Mouse (Mus musculus): ENCODE measurements around the gene Lasp1. TPM values are rescaled to one million over a fixed set of nuclear protein-coding genes. Genes with fewer than 3 reads are reported as not detected.

Lasp1 gene
- polyA plus RNA-seq, 1 experiment: 167 TPM

- peaks cover 38% of the 10 kb centered on the region for H3K4me1 ChIP-seq (replicated peaks; ENCODE audit: control insufficient read depth, insufficient read depth, low read length)
- no peak overlapping the region for H3K4me3 ChIP-seq (ENCODE audit: control insufficient read depth, insufficient read depth, low read length)
- 83% methylated on average over 6 of the region's 6 CpGs for WGBS
- TF ChIP-seq POLR2A (IDR thresholded peaks at IDR 0.05; ENCODE audit: control insufficient read depth, extremely low read depth, insufficient read depth, low read length, poor library complexity) (no peak), CTCF (IDR thresholded peaks at IDR 0.05; ENCODE audit: borderline replicate concordance, control insufficient read depth, extremely low read depth, insufficient read depth, low read length, poor library complexity) (no peak)
- DNase-seq: no peak
- H3K27ac ChIP-seq (ENCODE audit: control insufficient read depth, insufficient read depth, low read length): no peak overlapping the region
- no peaks in the 10 kb centered on the region for H3K36me3 ChIP-seq (ENCODE audit: control insufficient read depth, insufficient read depth, low read length)
- no peaks in the 10 kb centered on the region for H3K27me3 ChIP-seq (ENCODE audit: control insufficient read depth, insufficient read depth, low read length)
Measured at GRCm38 (mm10) chr11:97802495-97802894, 3.7 kb downstream of the Lasp1 start.

GRCm38 (mm10) chr11:97803847-97804246 lies 5.0 kb downstream of the Lasp1 start:
- Histone ChIP-seq H3K4me3 (ENCODE audit: control insufficient read depth, insufficient read depth, low read length) (no peak overlapping the region), H3K36me3 (ENCODE audit: control insufficient read depth, insufficient read depth, low read length) (no peaks in the 10 kb centered on the region), H3K27me3 (ENCODE audit: control insufficient read depth, insufficient read depth, low read length) (no peaks in the 10 kb centered on the region), H3K4me1 (replicated peaks; ENCODE audit: control insufficient read depth, insufficient read depth, low read length) (peaks cover 52% of the 10 kb centered on the region), H3K27ac (ENCODE audit: control insufficient read depth, insufficient read depth, low read length) (no peak overlapping the region)
- WGBS: 89% methylated on average over 5 of the region's 5 CpGs
- DNase-seq: no peak
- TF ChIP-seq CTCF (IDR thresholded peaks at IDR 0.05; ENCODE audit: borderline replicate concordance, control insufficient read depth, extremely low read depth, insufficient read depth, low read length, poor library complexity) (no peak), POLR2A (IDR thresholded peaks at IDR 0.05; ENCODE audit: control insufficient read depth, extremely low read depth, insufficient read depth, low read length, poor library complexity) (no peak)

- no peaks in the 10 kb centered on the region for H3K27me3 ChIP-seq (ENCODE audit: control insufficient read depth, insufficient read depth, low read length)
- H3K27ac ChIP-seq (ENCODE audit: control insufficient read depth, insufficient read depth, low read length): no peak overlapping the region
- TF ChIP-seq CTCF (IDR thresholded peaks at IDR 0.05; ENCODE audit: borderline replicate concordance, control insufficient read depth, extremely low read depth, insufficient read depth, low read length, poor library complexity): no peak
- no peak for TF ChIP-seq POLR2A (IDR thresholded peaks at IDR 0.05; ENCODE audit: control insufficient read depth, extremely low read depth, insufficient read depth, low read length, poor library complexity)
- peaks cover 61% of the 10 kb centered on the region for H3K4me1 ChIP-seq (replicated peaks; ENCODE audit: control insufficient read depth, insufficient read depth, low read length)
- no peak overlapping the region for H3K4me3 ChIP-seq (ENCODE audit: control insufficient read depth, insufficient read depth, low read length)
- DNase-seq: no peak
- 81% methylated on average over 9 of the region's 9 CpGs for WGBS
- no peaks in the 10 kb centered on the region for H3K36me3 ChIP-seq (ENCODE audit: control insufficient read depth, insufficient read depth, low read length)
Measured at GRCm38 (mm10) chr11:97804841-97805661, 6.3 kb downstream of the Lasp1 start.

GRCm38 (mm10) chr11:97805662-97806612 lies 7.1 kb downstream of the Lasp1 start:
- Histone ChIP-seq H3K27ac (ENCODE audit: control insufficient read depth, insufficient read depth, low read length) (no peak overlapping the region), H3K36me3 (ENCODE audit: control insufficient read depth, insufficient read depth, low read length) (no peaks in the 10 kb centered on the region), H3K27me3 (ENCODE audit: control insufficient read depth, insufficient read depth, low read length) (no peaks in the 10 kb centered on the region), H3K4me1 (replicated peaks; ENCODE audit: control insufficient read depth, insufficient read depth, low read length) (peaks cover 66% of the 10 kb centered on the region), H3K4me3 (ENCODE audit: control insufficient read depth, insufficient read depth, low read length) (no peak overlapping the region)
- TF ChIP-seq CTCF (IDR thresholded peaks at IDR 0.05; ENCODE audit: borderline replicate concordance, control insufficient read depth, extremely low read depth, insufficient read depth, low read length, poor library complexity) (no peak), POLR2A (IDR thresholded peaks at IDR 0.05; ENCODE audit: control insufficient read depth, extremely low read depth, insufficient read depth, low read length, poor library complexity) (no peak)
- DNase-seq: no peak
- 88% methylated on average over 15 of the region's 15 CpGs for WGBS

GRCm38 (mm10) chr11:97806613-97806964 lies 7.8 kb downstream of the Lasp1 start:
- H3K27ac ChIP-seq (ENCODE audit: control insufficient read depth, insufficient read depth, low read length): no peak overlapping the region
- DNase-seq: no peak
- TF ChIP-seq CTCF (IDR thresholded peaks at IDR 0.05; ENCODE audit: borderline replicate concordance, control insufficient read depth, extremely low read depth, insufficient read depth, low read length, poor library complexity): no peak
- TF ChIP-seq POLR2A (IDR thresholded peaks at IDR 0.05; ENCODE audit: control insufficient read depth, extremely low read depth, insufficient read depth, low read length, poor library complexity): no peak
- H3K4me1 ChIP-seq (replicated peaks; ENCODE audit: control insufficient read depth, insufficient read depth, low read length): peaks cover 66% of the 10 kb centered on the region
- H3K36me3 ChIP-seq (ENCODE audit: control insufficient read depth, insufficient read depth, low read length): no peaks in the 10 kb centered on the region
- H3K4me3 ChIP-seq (ENCODE audit: control insufficient read depth, insufficient read depth, low read length): no peak overlapping the region
- H3K27me3 ChIP-seq (ENCODE audit: control insufficient read depth, insufficient read depth, low read length): no peaks in the 10 kb centered on the region
- 95% methylated on average over 7 of the region's 7 CpGs for WGBS

- no peak for DNase-seq
- peak overlapping the region; percentile 37; the same call in 1 of the 2 replicates for H3K27ac ChIP-seq (ENCODE audit: control insufficient read depth, insufficient read depth, low read length)
- peaks cover 64% of the 10 kb centered on the region for H3K4me1 ChIP-seq (replicated peaks; ENCODE audit: control insufficient read depth, insufficient read depth, low read length)
- no peaks in the 10 kb centered on the region for H3K27me3 ChIP-seq (ENCODE audit: control insufficient read depth, insufficient read depth, low read length)
- TF ChIP-seq POLR2A (IDR thresholded peaks at IDR 0.05; ENCODE audit: control insufficient read depth, extremely low read depth, insufficient read depth, low read length, poor library complexity) (no peak), CTCF (IDR thresholded peaks at IDR 0.05; ENCODE audit: borderline replicate concordance, control insufficient read depth, extremely low read depth, insufficient read depth, low read length, poor library complexity) (no peak)
- WGBS: 21% methylated on average over 6 of the region's 6 CpGs
- H3K4me3 ChIP-seq (ENCODE audit: control insufficient read depth, insufficient read depth, low read length): no peak overlapping the region
- no peaks in the 10 kb centered on the region for H3K36me3 ChIP-seq (ENCODE audit: control insufficient read depth, insufficient read depth, low read length)
Measured at GRCm38 (mm10) chr11:97807626-97808025, 8.8 kb downstream of the Lasp1 start.

All from thymus, adult 2 months (tissue).